Mouse (Mus musculus) kidney, adult 2 months (tissue): Measurements from ENCODE around the gene Dgkh. TPM values are rescaled to one million over a fixed set of nuclear protein-coding genes. Genes with fewer than 3 reads are reported as not detected.

Source experiments
- DNase-seq: peaks from one replicate; pipeline ENCODE4 v3.0.0; 2021
- H3K27ac ChIP-seq: fragments of 200-500 bp; 2 replicates; pipeline ENCODE4 v1.5.1; 2012; ENCODE audit warnings: low read depth, low read length, control low read depth, inconsistent platforms; ENCODE audit not compliant: insufficient read depth
- H3K27me3 ChIP-seq: fragments of 200-500 bp; replicated peaks from 2 replicates; pipeline ENCODE4 v1.6.1; 2012; ENCODE audit warnings: mild to moderate bottlenecking, moderate library complexity, low read length, inconsistent platforms; ENCODE audit not compliant: control insufficient read depth, insufficient read depth
- H3K36me3 ChIP-seq: fragments of 200-500 bp; 2 replicates; pipeline ENCODE4 v1.6.1; 2012; ENCODE audit warnings: mild to moderate bottlenecking, moderate library complexity, low read length, inconsistent platforms; ENCODE audit not compliant: control insufficient read depth, insufficient read depth
- H3K4me1 ChIP-seq: fragments of 200-500 bp; 2 replicates; pipeline ENCODE4 v1.6.1; 2011; ENCODE audit warnings: low read length; ENCODE audit not compliant: control insufficient read depth, insufficient read depth
- H3K4me3 ChIP-seq: fragments of 200-500 bp; 2 replicates; pipeline ENCODE4 v1.5.1; 2011; ENCODE audit warnings: mild to moderate bottlenecking, low read depth, low read length, control low read depth; ENCODE audit not compliant: insufficient read depth
- CTCF ChIP-seq: fragments of 200-500 bp; conservative IDR thresholded peaks from 2 replicates; pipeline ENCODE4 v1.5.1; 2011; ENCODE audit warnings: low read depth, mild to moderate bottlenecking, control low read depth, low read length, moderate library complexity, mixed read lengths; ENCODE audit not compliant: insufficient read depth, insufficient read length
- POLR2A ChIP-seq: fragments of 200-500 bp; IDR thresholded peaks from one replicate; pipeline ENCODE4 v1.6.1; 2011; ENCODE audit warnings: low read depth, low read length, control low read depth
- WGBS: fragments of 180-500 bp; shearing (Covaris S2); methylation state at CpG from one replicate; pipeline ENCODE4 v1.1.7; 2018; 5-methylcytosine and 5-hydroxymethylcytosine counted together
- polyA plus RNA-seq: library from polyadenylated mRNA; depleted of rRNA; stranded (reverse); fragments of >200 nt; gene quantifications from 2 replicates; pipeline ENCODE4 v1.2.3, GENCODE M21; 2012

Gene Dgkh
- polyA plus RNA-seq, 1 experiment, result 1.9 TPM

DNA sequence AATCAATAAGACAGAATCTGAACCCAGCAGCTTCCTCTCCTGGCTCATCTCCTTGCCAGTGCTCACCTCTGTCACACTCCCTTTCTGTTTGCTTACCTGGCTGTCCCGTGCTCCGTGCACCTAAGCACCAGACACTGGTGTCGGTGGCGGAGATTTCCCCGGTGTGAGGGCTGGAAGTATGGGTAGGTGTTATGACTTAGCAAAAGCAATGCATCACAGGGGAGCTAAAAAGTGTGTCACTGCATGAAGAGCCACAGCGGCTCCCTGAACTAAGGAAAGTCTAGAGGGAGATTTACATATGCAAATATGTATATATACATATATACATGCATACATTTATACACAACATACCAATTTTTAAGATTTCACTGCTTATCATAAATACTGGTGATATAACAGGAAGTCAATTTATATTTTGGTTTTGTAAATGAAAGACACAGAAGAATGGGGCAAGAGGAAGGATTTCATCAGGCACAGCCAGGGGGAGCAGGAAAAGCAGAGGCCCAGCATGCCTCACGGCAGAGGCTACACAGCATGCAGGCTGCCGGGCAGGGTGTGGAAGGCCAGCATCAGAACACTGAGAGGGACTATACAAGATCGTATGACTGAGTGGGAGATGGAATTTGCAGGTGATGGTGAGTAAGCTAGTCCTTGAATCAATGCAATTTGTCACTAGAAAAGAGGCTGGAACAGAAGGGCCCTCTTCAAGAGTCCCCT, 82.0 kb downstream of the Dgkh start:
- H3K27ac ChIP-seq, result no peak overlapping the region
- H3K4me1 ChIP-seq, result no peaks in the 10 kb centered on the region
- TF ChIP-seq POLR2A, result no peak
- no peak for TF ChIP-seq CTCF
- 73% methylated on average over 9 of the region's 9 CpGs for WGBS
- no peak overlapping the region for H3K4me3 ChIP-seq
- H3K36me3 ChIP-seq, result no peaks in the 10 kb centered on the region; the same call in 1 of the 2 replicates
- no peak for DNase-seq
- no peaks in the 10 kb centered on the region for H3K27me3 ChIP-seq

DNA sequence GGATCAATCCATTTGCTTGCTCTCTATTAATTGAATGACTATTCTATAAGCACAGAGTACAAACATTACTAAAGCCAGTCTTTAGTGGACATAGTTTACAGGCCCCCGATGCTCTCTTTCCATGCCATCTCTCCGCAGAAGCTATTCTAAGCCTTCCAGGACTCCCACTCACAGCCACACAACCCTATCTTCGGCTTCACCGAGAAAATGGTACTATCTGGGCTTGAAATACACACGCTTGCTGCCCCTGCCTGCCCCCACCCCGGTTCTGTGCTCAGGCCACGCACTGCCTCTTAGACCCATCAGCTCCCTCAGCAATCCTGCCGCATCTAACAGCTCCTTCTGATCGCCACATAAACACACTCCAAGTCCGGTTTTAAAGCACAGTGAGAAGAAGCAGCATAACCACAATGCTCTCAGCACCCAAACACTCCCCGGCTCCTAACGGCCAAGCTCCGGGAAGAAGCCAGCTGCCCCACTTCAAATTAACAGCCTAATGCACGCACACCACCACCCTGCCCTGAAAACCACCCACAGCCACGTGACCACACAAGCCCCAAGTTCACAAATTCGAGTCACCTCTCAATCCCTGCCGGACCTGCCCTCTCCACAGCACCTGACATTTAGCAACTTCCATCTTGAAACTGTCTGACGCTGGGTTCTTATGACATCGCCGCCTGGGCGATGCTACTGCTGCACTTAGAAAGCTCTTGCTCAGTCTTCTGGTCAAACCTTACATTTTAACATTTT, 82.9 kb downstream of the Dgkh start:
- DNase-seq, result no peak
- WGBS, result 64% methylated on average over 21 of the region's 21 CpGs

DNA sequence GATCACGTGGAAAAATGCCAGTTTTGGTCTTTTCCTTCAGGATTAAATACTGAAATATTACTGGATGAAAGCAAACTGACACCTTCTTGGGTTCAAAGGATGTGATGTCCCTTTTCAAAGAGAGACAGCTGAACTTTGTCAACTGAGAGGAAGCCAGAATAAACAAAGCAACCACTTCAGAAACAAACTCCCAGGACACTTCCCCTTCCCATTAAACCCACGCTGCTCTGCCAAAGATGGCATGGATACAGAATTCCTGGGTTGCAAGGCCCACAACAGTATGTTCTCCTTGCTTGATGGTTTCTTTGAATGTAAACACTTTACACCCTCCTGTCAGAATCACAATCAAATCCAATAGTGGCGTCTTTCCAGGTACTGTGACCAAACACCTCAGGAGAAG, 87.0 kb downstream of the Dgkh start:
- WGBS, result 76% methylated on average over 3 of the region's 3 CpGs
- Histone ChIP-seq H3K27ac (no peak overlapping the region), H3K4me1 (no peaks in the 10 kb centered on the region), H3K27me3 (no peaks in the 10 kb centered on the region), H3K36me3 (no peaks in the 10 kb centered on the region), H3K4me3 (no peak overlapping the region)
- TF ChIP-seq POLR2A (no peak), CTCF (no peak)
- DNase-seq, result peak; percentile 33

More for the DNA sequence above, 82.9 kb downstream of the Dgkh start:
- Histone ChIP-seq H3K27me3 (no peaks in the 10 kb centered on the region), H3K4me3 (no peak overlapping the region), H3K36me3 (no peaks in the 10 kb centered on the region; the same call in 1 of the 2 replicates), H3K27ac (no peak overlapping the region), H3K4me1 (no peaks in the 10 kb centered on the region)
- TF ChIP-seq POLR2A (no peak), CTCF (no peak)

DNA sequence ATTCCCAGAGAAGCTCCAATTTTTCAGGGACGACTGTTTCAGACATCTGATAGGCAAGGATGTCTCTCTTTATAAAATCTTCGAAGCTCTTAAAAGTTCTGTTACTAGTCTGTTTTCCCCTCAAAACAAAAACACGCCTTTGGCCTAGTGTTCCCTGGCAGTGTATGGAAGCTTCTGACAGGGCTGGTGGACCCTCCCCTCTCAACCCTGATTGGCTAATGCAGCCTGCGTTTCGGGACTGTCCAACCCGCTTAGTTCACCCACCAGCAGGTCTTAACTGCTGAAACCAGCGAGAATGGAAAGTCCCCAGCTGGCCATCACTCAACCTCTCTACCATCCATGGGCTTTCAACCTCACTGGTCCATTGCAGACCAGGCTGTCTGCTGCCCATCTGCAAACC, 91.3 kb downstream of the Dgkh start:
- TF ChIP-seq POLR2A (no peak), CTCF (no peak)
- WGBS, result 84% methylated on average over 7 of the region's 7 CpGs
- Histone ChIP-seq H3K36me3 (no peaks in the 10 kb centered on the region), H3K27me3 (no peaks in the 10 kb centered on the region), H3K27ac (no peak overlapping the region), H3K4me3 (no peak overlapping the region), H3K4me1 (no peaks in the 10 kb centered on the region)
- no peak for DNase-seq

DNA sequence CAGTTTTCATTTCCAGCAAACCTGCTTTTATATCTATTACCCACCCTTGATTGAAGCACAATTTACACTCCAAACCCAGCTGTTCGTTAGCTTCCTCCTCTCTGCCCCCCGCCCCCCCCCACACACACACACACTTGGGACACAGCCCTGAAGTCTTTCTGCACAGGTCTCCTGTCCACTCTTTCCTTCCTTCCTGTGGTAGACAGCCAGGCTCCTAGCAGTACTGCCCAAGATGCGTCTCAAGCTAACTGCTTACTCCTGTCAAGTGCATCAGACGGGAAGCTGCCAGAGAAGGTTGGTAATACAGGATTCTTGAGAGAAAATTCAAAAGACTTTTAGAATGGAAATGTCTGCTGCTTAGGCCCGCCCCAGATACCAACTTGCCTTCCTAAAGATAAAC, 92.9 kb downstream of the Dgkh start:
- no peaks in the 10 kb centered on the region for H3K27me3 ChIP-seq
- H3K36me3 ChIP-seq, result no peaks in the 10 kb centered on the region
- H3K4me3 ChIP-seq, result no peak overlapping the region
- peaks cover 6% of the 10 kb centered on the region; the same call in 1 of the 2 replicates for H3K4me1 ChIP-seq
- DNase-seq, result no peak
- 71% methylated on average over 5 of the region's 5 CpGs for WGBS
- no peak overlapping the region for H3K27ac ChIP-seq
- TF ChIP-seq POLR2A (no peak), CTCF (no peak)

DNA sequence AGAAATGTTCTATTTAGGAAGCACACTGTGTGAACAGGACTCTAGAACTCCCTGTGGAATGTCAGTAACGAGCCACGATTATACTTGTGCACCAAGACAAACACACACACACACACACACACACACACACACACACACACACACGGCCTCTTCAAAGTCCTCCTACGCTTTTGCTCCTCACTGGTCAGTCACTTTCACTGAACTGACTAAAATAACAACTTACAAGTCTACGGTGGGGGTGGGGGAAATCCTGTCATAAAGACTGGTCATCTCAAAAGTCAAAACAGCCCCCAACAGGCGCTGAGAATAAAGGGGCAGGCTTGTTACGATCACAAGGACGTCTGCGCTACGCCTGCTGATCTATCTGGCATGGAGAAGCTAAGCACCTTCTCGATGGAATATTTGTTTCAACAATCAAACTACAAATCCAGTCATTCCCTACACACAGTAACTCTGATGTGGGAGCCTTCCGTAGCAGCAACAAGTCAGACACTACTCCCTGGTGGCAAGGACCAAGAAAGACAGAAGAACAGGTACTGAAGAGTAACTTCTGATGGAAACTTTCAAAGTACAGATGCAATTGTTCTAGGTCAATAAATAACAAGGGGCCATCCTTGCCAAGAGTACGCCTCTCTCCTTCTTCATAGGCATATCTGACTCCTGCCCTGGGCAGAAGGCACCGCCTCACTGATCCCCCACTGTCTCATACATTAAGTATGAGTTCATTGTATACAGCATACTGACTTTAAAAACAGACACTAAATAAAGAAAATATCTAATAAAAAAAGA, 96.8 kb downstream of the Dgkh start:
- TF ChIP-seq CTCF, result no peak
- no peak for TF ChIP-seq POLR2A
- Histone ChIP-seq H3K27me3 (no peaks in the 10 kb centered on the region), H3K36me3 (no peaks in the 10 kb centered on the region), H3K4me3 (no peak overlapping the region), H3K4me1 (peaks cover 6% of the 10 kb centered on the region; the same call in 1 of the 2 replicates), H3K27ac (0 out of 2 replicates have a peak overlapping the region, but pooled peaks have one; percentile 14)
- peak; percentile 78 for DNase-seq
- WGBS, result 54% methylated on average over 14 of the region's 14 CpGs

DNA sequence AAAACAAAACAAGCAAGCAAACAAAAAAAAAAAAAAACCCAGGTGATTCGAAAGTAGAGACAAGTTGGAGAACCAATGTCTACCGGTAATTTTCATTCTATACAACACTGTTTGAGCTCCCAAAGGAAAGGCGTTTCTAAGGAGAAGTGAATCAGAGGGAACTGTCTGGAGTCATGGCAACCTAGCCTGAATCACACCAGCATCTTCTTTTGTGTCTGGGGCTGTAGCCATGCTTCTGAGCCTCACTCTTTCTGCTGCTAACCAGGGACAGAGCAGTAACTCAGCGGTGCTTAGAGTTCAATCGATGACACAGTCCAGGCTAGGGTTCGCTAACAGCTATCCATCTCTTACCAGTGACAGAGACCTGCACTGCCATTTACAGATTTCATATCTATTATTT, 99.8 kb downstream of the Dgkh start:
- H3K4me1 ChIP-seq, result peaks cover 6% of the 10 kb centered on the region; the same call in 1 of the 2 replicates
- DNase-seq, result no peak
- TF ChIP-seq POLR2A (no peak), CTCF (no peak)
- no peak overlapping the region for H3K27ac ChIP-seq
- no peak overlapping the region for H3K4me3 ChIP-seq
- WGBS, result 94% methylated on average over 6 of the region's 6 CpGs
- no peaks in the 10 kb centered on the region for H3K36me3 ChIP-seq
- H3K27me3 ChIP-seq, result no peaks in the 10 kb centered on the region
